Comparison of ENCODE assay signal across 31 mouse cellular contexts in genomic region chr3:50574388-50574787, GRCm38 (mm10).
"Had no signal": no experiment of that assay in that cellular context is flagged by ENCODE, and none has a peak within 500 bp of the region (broad histone marks: within the 10 kb centered on the region; RNA-seq: fewer than 3 reads in every experiment).

No protein-coding gene starts in this region.

- H3K9ac ChIP-seq: limb, embryonic 12.5 days; limb, embryonic 13.5 days; limb, embryonic 15.5 days; liver, embryonic 12.5 days; liver, embryonic 13.5 days; liver, embryonic 14.5 days; liver, embryonic 15.5 days; liver, postnatal 0 days; lung, embryonic 14.5 days; lung, embryonic 15.5 days; midbrain, embryonic 12.5 days; midbrain, embryonic 13.5 days; midbrain, embryonic 15.5 days; neural tube, embryonic 12.5 days had no signal

- H3K27ac ChIP-seq: left cerebral cortex, adult 2 months; limb, embryonic 10.5 days; limb, embryonic 12.5 days; limb, embryonic 13.5 days; limb, embryonic 15.5 days; liver, embryonic 12.5 days; liver, embryonic 13.5 days; liver, embryonic 14.5 days; liver, embryonic 15.5 days; lung, embryonic 15.5 days; macrophage; midbrain, embryonic 10.5 days; midbrain, embryonic 12.5 days; midbrain, embryonic 13.5 days; midbrain, embryonic 15.5 days; neural tube, embryonic 12.5 days had no signal

- H3K36me3 ChIP-seq: limb, embryonic 10.5 days; limb, embryonic 12.5 days; limb, embryonic 13.5 days; limb, embryonic 15.5 days; liver, embryonic 12.5 days; liver, embryonic 13.5 days; liver, embryonic 15.5 days; lung, embryonic 15.5 days; midbrain, embryonic 10.5 days; midbrain, embryonic 12.5 days; midbrain, embryonic 13.5 days; midbrain, embryonic 15.5 days; neural tube, embryonic 12.5 days had no signal

- ATAC-seq: liver, embryonic 12.5 days; liver, postnatal 0 days; midbrain, embryonic 13.5 days; midbrain, embryonic 15.5 days; midbrain, embryonic 16.5 days had no signal

- H3K9me3 ChIP-seq: limb, embryonic 10.5 days; limb, embryonic 12.5 days; limb, embryonic 13.5 days; limb, embryonic 15.5 days; liver, embryonic 12.5 days; liver, embryonic 15.5 days; lung, embryonic 15.5 days; midbrain, embryonic 12.5 days; midbrain, embryonic 13.5 days; midbrain, embryonic 15.5 days; neural tube, embryonic 12.5 days had no signal

- H3K4me2 ChIP-seq: limb, embryonic 12.5 days; limb, embryonic 13.5 days; limb, embryonic 15.5 days; liver, embryonic 11.5 days; liver, embryonic 12.5 days; liver, embryonic 13.5 days; liver, embryonic 15.5 days; lung, embryonic 14.5 days; lung, embryonic 15.5 days; midbrain, embryonic 11.5 days; midbrain, embryonic 12.5 days; midbrain, embryonic 13.5 days; midbrain, embryonic 15.5 days; neural tube, embryonic 12.5 days had no signal

- H3K4me1 ChIP-seq: limb, embryonic 10.5 days; limb, embryonic 12.5 days; liver, embryonic 12.5 days; liver, embryonic 13.5 days; liver, embryonic 15.5 days; lung, embryonic 15.5 days; megakaryocyte, embryonic 14.5 days; midbrain, embryonic 10.5 days; midbrain, embryonic 12.5 days; midbrain, embryonic 13.5 days; midbrain, embryonic 15.5 days; neural tube, embryonic 12.5 days had no signal

- H3K4me3 ChIP-seq: left cerebral cortex, adult 2 months; limb, embryonic 10.5 days; limb, embryonic 12.5 days; limb, embryonic 13.5 days; limb, embryonic 15.5 days; liver, embryonic 12.5 days; liver, embryonic 13.5 days; liver, embryonic 15.5 days; lung, embryonic 15.5 days; megakaryocyte, embryonic 14.5 days; midbrain, embryonic 10.5 days; midbrain, embryonic 12.5 days; midbrain, embryonic 13.5 days; midbrain, embryonic 15.5 days; myocyte; neural tube, embryonic 12.5 days had no signal

- DNase-seq: left cerebral cortex, postnatal 4 days; liver; liver, embryonic 13.5 days; liver, postnatal 0 days; lung, adult 18-20 months; lung, adult 2 months; lung, embryonic 14.5 days; lung, postnatal 14 days; lung, postnatal 36 days; lung, postnatal 4 days; midbrain, embryonic 14.5 days had no signal

- H3K27me3 ChIP-seq: limb, embryonic 12.5 days; limb, embryonic 13.5 days; limb, embryonic 15.5 days; liver, embryonic 12.5 days; liver, embryonic 13.5 days; liver, embryonic 15.5 days; lung, embryonic 15.5 days; megakaryocyte, embryonic 14.5 days; midbrain, embryonic 12.5 days; midbrain, embryonic 13.5 days; midbrain, embryonic 15.5 days; neural tube, embryonic 12.5 days had no signal
